Mouse (Mus musculus): ENCODE measurements around the gene Srcap.
"Not testable (repeated sequence)": the region's sequence is repeated elsewhere in the genome, so short reads cannot be mapped to it uniquely, and the experiment has no call there.

DNA sequence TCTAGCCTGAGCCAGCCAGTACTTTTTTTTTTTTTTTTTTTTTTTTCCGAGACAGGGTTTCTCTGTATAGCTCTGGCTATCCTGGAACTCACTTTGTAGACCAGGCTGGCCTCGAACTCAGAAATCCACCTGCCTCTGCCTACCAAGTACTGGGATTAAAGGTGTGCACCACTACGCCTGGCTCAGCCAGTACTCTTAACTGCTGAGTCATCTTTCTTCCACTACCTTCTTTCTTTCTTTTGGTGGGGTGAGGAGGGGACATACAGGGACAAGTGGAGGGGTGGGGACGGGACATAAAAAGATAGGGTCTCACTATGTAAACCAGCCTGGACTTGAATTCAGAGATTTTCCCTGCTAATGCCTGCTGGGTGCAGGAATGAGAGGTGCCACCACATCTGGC lies 2.0 kb upstream of the Srcap start:
- not testable (repeated sequence) for TF ChIP-seq CTCF (IDR thresholded peaks at IDR 0.05; ENCODE audit: low read depth, low read length); POLR2AphosphoS5 (IDR thresholded peaks at IDR 0.05; ENCODE audit: insufficient replicate concordance, low read depth, low read length); GATA2 (IDR thresholded peaks at IDR 0.05; ENCODE audit: borderline replicate concordance, low read depth, low read length); GATA1 (IDR thresholded peaks at IDR 0.05; ENCODE audit: borderline replicate concordance, low read length); TAL1 (conservative IDR thresholded peaks at IDR 0.05; ENCODE audit: low read depth, low read length)
